Mouse (Mus musculus) bone marrow macrophage, adult 2 months (primary cell): Measurements from ENCODE around the gene Pds5b. TPM values are rescaled to one million over a fixed set of nuclear protein-coding genes. Genes with fewer than 3 reads are reported as not detected.
"Not testable (repeated sequence)": the region's sequence is repeated elsewhere in the genome, so short reads cannot be mapped to it uniquely, and the experiment has no call there.

Experiments used
- H3K27ac ChIP-seq: 2 replicates; pipeline ENCODE4 v1.5.1; 2012; ENCODE audit warnings: low read depth, low read length; ENCODE audit not compliant: insufficient read depth
- H3K4me1 ChIP-seq: 2 replicates; pipeline ENCODE4 v1.6.1; 2012; ENCODE audit warnings: low read length; ENCODE audit not compliant: control insufficient read depth, insufficient read depth
- H3K4me3 ChIP-seq: 2 replicates; pipeline ENCODE4 v1.5.1; 2012; ENCODE audit warnings: mild to moderate bottlenecking, low read length, moderate library complexity; ENCODE audit not compliant: insufficient read depth
- CTCF ChIP-seq: IDR thresholded peaks from 2 replicates; pipeline ENCODE4 v1.5.1; 2012; ENCODE audit warnings: low read depth, mild to moderate bottlenecking, low read length, moderate library complexity
- POLR2A ChIP-seq: IDR thresholded peaks from 2 replicates; pipeline ENCODE4 v1.6.1; 2012; ENCODE audit warnings: mild to moderate bottlenecking, low read depth, low read length, borderline replicate concordance
- polyA plus RNA-seq: library from polyadenylated mRNA; stranded (reverse); fragments of >200 nt; gene quantifications from 2 replicates; pipeline ENCODE4 v1.2.4, GENCODE M21; 2012; ENCODE audit not compliant: missing spikeins, insufficient read depth, insufficient read length

The Pds5b gene
- polyA plus RNA-seq, 1 experiment, result 15.6 TPM

DNA sequence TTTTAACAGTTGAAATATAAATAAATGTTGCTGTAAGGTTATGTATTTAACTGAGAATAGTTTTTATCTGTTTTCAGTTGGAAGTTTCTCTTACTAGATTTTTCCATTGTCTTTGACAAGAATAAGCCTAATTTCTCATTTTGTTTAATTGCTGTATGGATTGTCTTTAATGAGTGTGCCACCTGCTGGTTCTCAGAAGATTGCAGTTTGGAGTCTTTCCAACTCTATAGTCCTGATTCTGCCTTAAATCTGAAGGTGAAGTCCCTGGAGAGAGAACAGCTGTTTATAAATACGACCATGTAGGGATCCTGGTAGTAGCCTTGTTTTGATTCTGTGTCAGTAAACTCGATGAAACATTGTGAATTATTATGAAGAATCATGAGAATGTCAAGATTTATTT, 29.2 kb downstream of the Pds5b start:
- TF ChIP-seq CTCF, result no peak
- no peak for TF ChIP-seq POLR2A
- Histone ChIP-seq H3K27ac (no peak overlapping the region), H3K4me1 (no peaks in the 10 kb centered on the region), H3K4me3 (no peak overlapping the region)

DNA sequence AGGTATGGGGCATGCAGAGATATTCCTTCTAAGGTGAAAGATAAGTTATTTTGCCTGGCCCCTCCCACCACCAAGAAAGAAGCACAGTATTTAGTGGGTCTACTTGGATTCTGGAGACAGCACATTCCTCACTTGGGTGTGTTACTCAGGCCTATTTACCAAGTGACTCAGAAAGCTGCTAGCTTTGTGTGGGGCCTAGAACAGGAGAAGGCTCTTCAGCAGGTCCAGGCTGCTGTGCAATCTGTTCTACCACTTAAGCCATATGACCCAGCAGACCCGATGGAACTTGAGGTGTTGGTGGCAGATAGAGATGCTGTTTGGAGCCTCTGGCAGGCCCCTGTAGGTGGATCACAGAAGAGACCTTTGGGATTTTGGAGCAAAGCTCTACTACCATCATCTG, 33.1 kb downstream of the Pds5b start:
- not testable (repeated sequence) for H3K4me1 ChIP-seq, H3K4me3 ChIP-seq, H3K27ac ChIP-seq

DNA sequence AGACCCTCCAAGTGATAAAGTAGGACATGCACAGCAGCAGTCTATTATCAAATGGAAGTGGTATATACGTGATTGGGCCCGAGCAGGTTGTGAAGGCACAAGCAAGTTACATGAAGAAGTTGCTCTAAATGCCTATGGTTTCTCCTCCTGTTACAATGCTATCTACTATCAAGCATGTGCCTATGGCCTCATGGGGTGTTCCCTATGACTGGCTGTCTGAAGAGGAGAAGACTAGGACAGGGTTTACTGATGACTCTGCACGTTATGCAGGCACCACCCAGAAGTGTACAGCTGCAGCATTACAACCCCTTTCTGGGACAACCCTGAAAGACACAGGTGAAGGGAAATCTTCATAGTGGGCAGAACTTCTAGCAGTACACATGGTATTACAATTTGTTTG, 33.6 kb downstream of the Pds5b start:
- H3K4me3 ChIP-seq, H3K4me1 ChIP-seq, H3K27ac ChIP-seq: not testable (repeated sequence)

GRCm38 (mm10) chr5:150711503-150711902, 38.0 kb downstream of the Pds5b start:
- H3K27ac ChIP-seq, result no peak overlapping the region
- H3K4me3 ChIP-seq, result no peak overlapping the region
- TF ChIP-seq CTCF, result no peak
- TF ChIP-seq POLR2A, result no peak
- H3K4me1 ChIP-seq, result no peaks in the 10 kb centered on the region

DNA sequence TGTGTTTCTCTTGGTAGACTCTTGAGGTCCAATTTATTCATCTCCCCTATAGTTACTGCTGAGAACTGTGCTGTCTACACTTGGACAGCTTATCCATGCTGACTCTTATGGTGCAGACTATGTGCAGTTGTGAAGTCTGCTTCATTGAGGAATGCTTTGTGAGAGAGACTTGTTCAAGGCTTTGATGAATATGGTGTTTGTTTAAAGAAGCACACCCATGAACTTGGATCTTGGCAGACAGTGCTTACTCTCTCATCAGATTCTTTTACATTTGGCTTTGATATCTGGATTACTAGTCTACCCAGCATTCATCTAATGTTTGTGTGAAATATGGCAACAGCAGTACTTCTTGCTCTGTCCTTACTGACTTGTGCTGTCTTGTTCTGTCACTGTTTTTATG, 39.9 kb downstream of the Pds5b start:
- TF ChIP-seq CTCF (no peak), POLR2A (no peak)
- Histone ChIP-seq H3K4me1 (no peaks in the 10 kb centered on the region), H3K27ac (no peak overlapping the region), H3K4me3 (no peak overlapping the region)

DNA sequence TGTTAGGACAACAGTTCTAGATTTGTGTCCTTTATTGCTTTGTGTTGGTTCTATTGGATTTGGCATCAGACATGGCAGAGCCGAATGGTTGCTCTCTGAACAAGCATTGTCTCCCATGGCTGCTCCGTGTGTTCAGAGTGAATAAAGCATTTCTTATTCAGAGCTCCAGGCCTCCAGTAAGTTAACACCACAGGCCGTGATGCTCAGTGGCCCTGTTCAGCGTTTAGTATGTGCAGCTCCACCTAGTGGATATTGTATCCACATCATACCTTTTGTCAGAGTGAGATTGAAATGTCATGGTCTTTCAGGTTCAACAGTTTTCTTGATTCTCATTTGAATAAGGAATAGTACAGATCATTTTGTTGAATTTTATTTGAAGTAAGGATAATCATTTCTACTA, 44.2 kb downstream of the Pds5b start:
- TF ChIP-seq CTCF, result peak; percentile 28; the same call in 1 of the 2 replicates
- TF ChIP-seq POLR2A, result no peak
- Histone ChIP-seq H3K4me1 (no peaks in the 10 kb centered on the region), H3K27ac (no peak overlapping the region), H3K4me3 (no peak overlapping the region)

DNA sequence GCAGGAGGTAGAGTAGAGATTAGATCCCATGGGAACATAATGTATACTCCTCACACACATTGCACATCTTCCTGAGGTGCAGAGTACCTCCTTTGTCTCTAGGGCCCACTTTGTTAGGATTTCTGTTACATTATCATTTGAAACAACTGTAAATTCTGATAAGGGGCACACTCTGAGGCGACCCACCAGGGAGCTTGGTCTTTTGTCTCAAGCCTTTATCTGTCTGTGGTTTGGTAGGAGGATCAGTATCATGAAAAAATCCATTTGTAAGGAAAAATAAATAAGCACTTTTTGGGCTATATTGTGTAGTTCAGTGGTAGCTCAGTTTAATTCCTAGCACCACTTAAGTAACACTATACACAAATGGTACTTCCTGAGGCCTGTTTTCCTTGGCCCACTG, 51.1 kb downstream of the Pds5b start:
- no peak overlapping the region for H3K4me3 ChIP-seq
- H3K27ac ChIP-seq, result no peak overlapping the region
- no peak for TF ChIP-seq POLR2A
- TF ChIP-seq CTCF, result no peak
- no peaks in the 10 kb centered on the region for H3K4me1 ChIP-seq

GRCm38 (mm10) chr5:150737028-150737427, 63.5 kb downstream of the Pds5b start:
- H3K4me1 ChIP-seq, result not testable (repeated sequence)

GRCm38 (mm10) chr5:150739311-150739710, 65.8 kb downstream of the Pds5b start:
- Histone ChIP-seq H3K27ac (no peak overlapping the region), H3K4me1 (no peaks in the 10 kb centered on the region), H3K4me3 (no peak overlapping the region)
- TF ChIP-seq CTCF, result no peak
- TF ChIP-seq POLR2A, result no peak

More at GRCm38 (mm10) chr5:150737028-150737427, 63.5 kb downstream of the Pds5b start:
- H3K4me3 ChIP-seq, H3K27ac ChIP-seq: not testable (repeated sequence)

GRCm38 (mm10) chr5:150740597-150740996, 67.1 kb downstream of the Pds5b start:
- no peak overlapping the region for H3K4me3 ChIP-seq
- H3K4me1 ChIP-seq, result no peaks in the 10 kb centered on the region
- TF ChIP-seq CTCF, result no peak
- no peak for TF ChIP-seq POLR2A
- H3K27ac ChIP-seq, result no peak overlapping the region

- Histone ChIP-seq H3K27ac (no peak overlapping the region), H3K4me1 (no peaks in the 10 kb centered on the region), H3K4me3 (no peak overlapping the region)
- TF ChIP-seq CTCF (no peak), POLR2A (no peak)
Measured at GRCm38 (mm10) chr5:150756623-150757022, 83.1 kb downstream of the Pds5b start.
